Mouse (Mus musculus): ENCODE measurements at regions not wholly inside any gene's neighbourhood (a gene's known extent, or its start where the extent isn't known, plus 50 kb on each side); places are given as distances from the start of the nearest gene placed in this dataset.

DNA sequence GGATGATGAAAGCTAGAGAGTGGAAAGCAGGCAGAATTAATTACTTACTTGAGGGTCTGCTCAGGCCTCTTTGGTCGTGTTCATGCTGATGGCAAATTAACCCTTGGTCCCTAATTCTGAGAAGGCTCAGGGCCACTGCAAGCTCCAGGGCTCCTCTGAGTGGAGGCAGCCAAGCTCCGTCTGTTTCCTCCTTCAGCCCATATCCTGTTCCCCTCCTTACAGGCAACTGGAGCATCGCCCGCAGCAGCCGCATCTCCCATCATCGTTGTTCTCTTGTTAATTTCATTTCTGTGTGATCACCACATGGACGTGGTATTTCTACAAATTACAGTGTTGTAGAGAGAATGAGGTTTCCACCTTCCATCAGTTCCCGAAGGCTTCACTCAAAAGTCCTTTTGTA lies 513.6 kb upstream of the Nox3 start:
- Histone ChIP-seq H3K9ac (ENCODE audit: low read depth, low read length) (no peak overlapping the region), H3K27me3 (ENCODE audit: control insufficient read depth, insufficient read depth, low read length) (no peaks in the 10 kb centered on the region), H3K9me3 (replicated peaks; ENCODE audit: control insufficient read depth, low read length) (no peaks in the 10 kb centered on the region), H3K4me3 (ENCODE audit: low read depth, low read length) (no peak overlapping the region), H3K27ac (ENCODE audit: low read depth, low read length) (no peak overlapping the region), H3K4me2 (no peak overlapping the region), H3K4me1 (ENCODE audit: control insufficient read depth, insufficient read depth, low read length) (no peaks in the 10 kb centered on the region), H3K36me3 (ENCODE audit: control insufficient read depth, insufficient read depth, low read length) (no peaks in the 10 kb centered on the region)
- ATAC-seq (replicated peaks; ENCODE audit: insufficient number of reproducible peaks, low FRiP score, low TSS enrichment) = no peak
- WGBS (ENCODE audit: insufficient replicate concordance) = 71% methylated on average over 8 of the region's 8 CpGs

GRCm38 (mm10) chr17:4212586-4212985 lies 516.5 kb upstream of the Nox3 start:
- H3K4me2 ChIP-seq = no peak overlapping the region
- H3K27me3 ChIP-seq (ENCODE audit: control insufficient read depth, insufficient read depth, low read length) = no peaks in the 10 kb centered on the region
- H3K4me3 ChIP-seq (ENCODE audit: low read depth, low read length) = no peak overlapping the region
- no peak for ATAC-seq (replicated peaks; ENCODE audit: insufficient number of reproducible peaks, low FRiP score, low TSS enrichment)
- H3K27ac ChIP-seq (ENCODE audit: low read depth, low read length) = no peak overlapping the region
- H3K9ac ChIP-seq (ENCODE audit: low read depth, low read length) = no peak overlapping the region
- no peaks in the 10 kb centered on the region for H3K36me3 ChIP-seq (ENCODE audit: control insufficient read depth, insufficient read depth, low read length)
- H3K4me1 ChIP-seq (ENCODE audit: control insufficient read depth, insufficient read depth, low read length) = no peaks in the 10 kb centered on the region
- H3K9me3 ChIP-seq (replicated peaks; ENCODE audit: control insufficient read depth, low read length) = no peaks in the 10 kb centered on the region
- 51% methylated on average over 4 of the region's 4 CpGs for WGBS (ENCODE audit: insufficient replicate concordance)

GRCm38 (mm10) chr17:4214970-4215369 lies 518.9 kb upstream of the Nox3 start:
- Histone ChIP-seq H3K4me1 (ENCODE audit: control insufficient read depth, insufficient read depth, low read length) (peaks cover under 1% of the 10 kb centered on the region; the same call in 1 of the 2 replicates), H3K27me3 (ENCODE audit: control insufficient read depth, insufficient read depth, low read length) (no peaks in the 10 kb centered on the region), H3K27ac (ENCODE audit: low read depth, low read length) (no peak overlapping the region), H3K4me2 (no peak overlapping the region), H3K9me3 (replicated peaks; ENCODE audit: control insufficient read depth, low read length) (no peaks in the 10 kb centered on the region), H3K9ac (ENCODE audit: low read depth, low read length) (no peak overlapping the region), H3K4me3 (ENCODE audit: low read depth, low read length) (no peak overlapping the region), H3K36me3 (ENCODE audit: control insufficient read depth, insufficient read depth, low read length) (no peaks in the 10 kb centered on the region)
- 82% methylated on average over 8 of the region's 8 CpGs for WGBS (ENCODE audit: insufficient replicate concordance)
- ATAC-seq (replicated peaks; ENCODE audit: insufficient number of reproducible peaks, low FRiP score, low TSS enrichment) = no peak

DNA sequence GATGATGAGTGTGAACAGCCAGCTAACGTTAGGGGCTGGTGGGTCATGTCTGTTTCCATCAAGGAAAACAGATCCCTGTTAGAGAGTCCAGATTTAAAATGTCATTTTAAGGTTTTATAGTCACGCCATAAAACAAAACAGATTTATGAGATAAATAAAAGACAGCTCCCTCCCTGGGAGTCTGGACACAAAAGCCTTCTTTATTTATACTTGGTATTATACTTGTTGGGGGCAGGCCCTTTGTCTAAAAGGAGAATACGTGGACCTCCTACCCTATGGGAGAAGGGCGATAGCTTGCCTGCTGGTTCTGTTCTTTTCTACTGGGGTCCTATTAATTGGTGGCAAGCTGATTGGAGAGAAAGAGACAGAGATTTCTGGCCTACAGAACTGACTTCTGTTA lies 520.1 kb upstream of the Nox3 start:
- WGBS (ENCODE audit: insufficient replicate concordance) = 74% methylated on average over 4 of the region's 4 CpGs
- Histone ChIP-seq H3K4me3 (ENCODE audit: low read depth, low read length) (no peak overlapping the region), H3K4me1 (ENCODE audit: control insufficient read depth, insufficient read depth, low read length) (peaks cover 7% of the 10 kb centered on the region), H3K27ac (ENCODE audit: low read depth, low read length) (no peak overlapping the region), H3K36me3 (ENCODE audit: control insufficient read depth, insufficient read depth, low read length) (no peaks in the 10 kb centered on the region), H3K27me3 (ENCODE audit: control insufficient read depth, insufficient read depth, low read length) (no peaks in the 10 kb centered on the region), H3K9me3 (replicated peaks; ENCODE audit: control insufficient read depth, low read length) (no peaks in the 10 kb centered on the region), H3K4me2 (no peak overlapping the region), H3K9ac (ENCODE audit: low read depth, low read length) (no peak overlapping the region)
- no peak for ATAC-seq (replicated peaks; ENCODE audit: insufficient number of reproducible peaks, low FRiP score, low TSS enrichment)

DNA sequence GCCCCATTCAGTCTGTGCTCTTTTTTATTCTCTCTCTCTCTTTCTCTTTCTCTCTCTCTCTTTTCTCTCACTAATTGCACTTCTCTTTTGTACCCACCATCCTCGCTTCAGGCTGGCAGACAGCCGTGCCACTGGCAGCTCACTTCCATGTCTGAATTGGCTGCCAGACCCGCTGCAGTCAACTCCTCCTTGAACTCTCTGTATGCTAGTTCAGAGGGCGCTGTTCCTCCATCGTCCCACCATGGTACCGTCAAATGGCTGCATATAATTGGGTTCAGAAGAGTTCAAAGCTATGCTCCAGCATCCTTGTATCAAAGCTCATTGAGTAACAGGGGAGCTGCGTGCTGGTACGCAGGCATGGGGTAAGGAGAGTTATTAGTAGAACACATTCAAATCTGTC lies 520.7 kb upstream of the Nox3 start:
- no peak for ATAC-seq (replicated peaks; ENCODE audit: insufficient number of reproducible peaks, low FRiP score, low TSS enrichment)
- H3K4me3 ChIP-seq (ENCODE audit: low read depth, low read length) = no peak overlapping the region
- no peak overlapping the region for H3K4me2 ChIP-seq
- H3K9ac ChIP-seq (ENCODE audit: low read depth, low read length) = no peak overlapping the region
- H3K36me3 ChIP-seq (ENCODE audit: control insufficient read depth, insufficient read depth, low read length) = no peaks in the 10 kb centered on the region
- WGBS (ENCODE audit: insufficient replicate concordance) = 80% methylated on average over 8 of the region's 8 CpGs
- H3K9me3 ChIP-seq (replicated peaks; ENCODE audit: control insufficient read depth, low read length) = no peaks in the 10 kb centered on the region
- H3K27ac ChIP-seq (ENCODE audit: low read depth, low read length) = no peak overlapping the region
- no peaks in the 10 kb centered on the region for H3K27me3 ChIP-seq (ENCODE audit: control insufficient read depth, insufficient read depth, low read length)
- peaks cover 12% of the 10 kb centered on the region for H3K4me1 ChIP-seq (ENCODE audit: control insufficient read depth, insufficient read depth, low read length)

- H3K36me3 ChIP-seq (ENCODE audit: control insufficient read depth, insufficient read depth, low read length) = no peaks in the 10 kb centered on the region
- WGBS (ENCODE audit: insufficient replicate concordance) = 65% methylated on average over 12 of the region's 12 CpGs
Observed at GRCm38 (mm10) chr17:4220661-4221360, 524.8 kb upstream of the Nox3 start.

GRCm38 (mm10) chr17:4227889-4228288 lies 531.8 kb upstream of the Nox3 start:
- ATAC-seq (replicated peaks; ENCODE audit: insufficient number of reproducible peaks, low FRiP score, low TSS enrichment) = no peak
- WGBS (ENCODE audit: insufficient replicate concordance) = 76% methylated on average over 10 of the region's 10 CpGs

More at GRCm38 (mm10) chr17:4220661-4221360, 524.8 kb upstream of the Nox3 start:
- Histone ChIP-seq H3K27me3 (ENCODE audit: control insufficient read depth, insufficient read depth, low read length) (no peaks in the 10 kb centered on the region), H3K4me1 (ENCODE audit: control insufficient read depth, insufficient read depth, low read length) (peaks cover 12% of the 10 kb centered on the region), H3K9ac (ENCODE audit: low read depth, low read length) (no peak overlapping the region), H3K4me3 (ENCODE audit: low read depth, low read length) (no peak overlapping the region), H3K9me3 (replicated peaks; ENCODE audit: control insufficient read depth, low read length) (no peaks in the 10 kb centered on the region), H3K4me2 (no peak overlapping the region), H3K27ac (ENCODE audit: low read depth, low read length) (peak overlapping the region; percentile 46; the same call in 1 of the 2 replicates)
- no peak for ATAC-seq (replicated peaks; ENCODE audit: insufficient number of reproducible peaks, low FRiP score, low TSS enrichment)

DNA sequence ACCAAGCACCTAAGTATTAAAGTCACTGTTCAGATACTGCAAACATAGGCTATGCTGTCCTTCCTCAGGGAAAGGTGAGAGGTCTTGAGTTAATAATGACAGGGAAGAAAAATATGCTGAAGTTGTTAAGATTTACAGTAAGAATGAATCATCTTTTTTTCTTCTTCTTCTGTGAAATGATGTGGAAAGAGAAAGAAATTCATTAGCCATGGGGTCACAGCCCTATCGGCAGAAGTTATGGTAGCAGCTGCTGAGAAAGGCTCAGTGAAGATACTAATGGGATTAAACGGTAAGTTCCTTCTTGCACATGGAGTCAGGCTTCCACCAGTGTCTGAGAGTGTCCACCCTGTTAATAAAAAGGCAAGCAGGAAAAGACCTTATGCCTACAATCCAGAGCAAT lies 533.9 kb upstream of the Nox3 start:
- 0 out of 2 replicates have a peak, but pooled peaks cover 4% of the 10 kb centered on the region for H3K4me1 ChIP-seq (ENCODE audit: control insufficient read depth, insufficient read depth, low read length)
- H3K4me2 ChIP-seq = no peak overlapping the region
- H3K9ac ChIP-seq (ENCODE audit: low read depth, low read length) = no peak overlapping the region
- H3K36me3 ChIP-seq (ENCODE audit: control insufficient read depth, insufficient read depth, low read length) = no peaks in the 10 kb centered on the region
- no peaks in the 10 kb centered on the region for H3K27me3 ChIP-seq (ENCODE audit: control insufficient read depth, insufficient read depth, low read length)
- H3K9me3 ChIP-seq (replicated peaks; ENCODE audit: control insufficient read depth, low read length) = no peaks in the 10 kb centered on the region
- H3K4me3 ChIP-seq (ENCODE audit: low read depth, low read length) = no peak overlapping the region
- ATAC-seq (replicated peaks; ENCODE audit: insufficient number of reproducible peaks, low FRiP score, low TSS enrichment) = no peak
- no peak overlapping the region for H3K27ac ChIP-seq (ENCODE audit: low read depth, low read length)
- 66% methylated on average over 2 of the region's 2 CpGs for WGBS (ENCODE audit: insufficient replicate concordance)

More at GRCm38 (mm10) chr17:4227889-4228288, 531.8 kb upstream of the Nox3 start:
- H3K27me3 ChIP-seq (ENCODE audit: control insufficient read depth, insufficient read depth, low read length) = no peaks in the 10 kb centered on the region
- H3K9me3 ChIP-seq (replicated peaks; ENCODE audit: control insufficient read depth, low read length) = no peaks in the 10 kb centered on the region
- H3K9ac ChIP-seq (ENCODE audit: low read depth, low read length) = no peak overlapping the region
- H3K36me3 ChIP-seq (ENCODE audit: control insufficient read depth, insufficient read depth, low read length) = no peaks in the 10 kb centered on the region
- H3K27ac ChIP-seq (ENCODE audit: low read depth, low read length) = no peak overlapping the region
- H3K4me1 ChIP-seq (ENCODE audit: control insufficient read depth, insufficient read depth, low read length) = 0 out of 2 replicates have a peak, but pooled peaks cover 4% of the 10 kb centered on the region
- H3K4me2 ChIP-seq = no peak overlapping the region
- no peak overlapping the region for H3K4me3 ChIP-seq (ENCODE audit: low read depth, low read length)

DNA sequence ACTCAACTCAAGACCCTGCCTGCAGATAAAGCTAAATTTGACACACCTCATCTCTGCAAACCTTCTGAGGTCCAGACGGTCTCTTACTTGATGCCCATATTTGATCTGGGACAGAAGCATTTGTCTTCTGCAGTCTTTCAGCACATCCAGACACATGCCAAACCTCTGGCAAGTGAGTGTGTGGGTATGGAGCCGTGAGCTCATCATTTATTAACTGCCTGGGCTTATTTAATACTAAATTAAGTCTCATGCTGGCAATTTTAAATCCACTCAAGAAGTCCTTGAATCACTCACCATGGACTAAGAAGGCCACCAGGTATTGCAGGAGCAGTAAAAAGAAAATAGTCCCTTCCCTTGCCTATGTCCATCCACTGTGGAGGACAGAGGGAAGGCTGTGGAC lies 554.4 kb upstream of the Nox3 start:
- no peaks in the 10 kb centered on the region for H3K36me3 ChIP-seq (ENCODE audit: control insufficient read depth, insufficient read depth, low read length)
- 80% methylated on average over 2 of the region's 2 CpGs for WGBS (ENCODE audit: insufficient replicate concordance)
- no peaks in the 10 kb centered on the region for H3K27me3 ChIP-seq (ENCODE audit: control insufficient read depth, insufficient read depth, low read length)
- no peak overlapping the region for H3K27ac ChIP-seq (ENCODE audit: low read depth, low read length)
- H3K4me1 ChIP-seq (ENCODE audit: control insufficient read depth, insufficient read depth, low read length) = no peaks in the 10 kb centered on the region
- ATAC-seq (replicated peaks; ENCODE audit: insufficient number of reproducible peaks, low FRiP score, low TSS enrichment) = no peak
- no peaks in the 10 kb centered on the region for H3K9me3 ChIP-seq (replicated peaks; ENCODE audit: control insufficient read depth, low read length)
- H3K4me3 ChIP-seq (ENCODE audit: low read depth, low read length) = no peak overlapping the region
- no peak overlapping the region for H3K4me2 ChIP-seq
- H3K9ac ChIP-seq (ENCODE audit: low read depth, low read length) = no peak overlapping the region
